Mouse (Mus musculus): Measurements from ENCODE around the gene Sh3bp4. TPM values are rescaled to one million over a fixed set of nuclear protein-coding genes. Genes with fewer than 3 reads are reported as not detected.

The Sh3bp4 gene
- polyA plus RNA-seq, 1 experiment, result 8.6 TPM

DNA sequence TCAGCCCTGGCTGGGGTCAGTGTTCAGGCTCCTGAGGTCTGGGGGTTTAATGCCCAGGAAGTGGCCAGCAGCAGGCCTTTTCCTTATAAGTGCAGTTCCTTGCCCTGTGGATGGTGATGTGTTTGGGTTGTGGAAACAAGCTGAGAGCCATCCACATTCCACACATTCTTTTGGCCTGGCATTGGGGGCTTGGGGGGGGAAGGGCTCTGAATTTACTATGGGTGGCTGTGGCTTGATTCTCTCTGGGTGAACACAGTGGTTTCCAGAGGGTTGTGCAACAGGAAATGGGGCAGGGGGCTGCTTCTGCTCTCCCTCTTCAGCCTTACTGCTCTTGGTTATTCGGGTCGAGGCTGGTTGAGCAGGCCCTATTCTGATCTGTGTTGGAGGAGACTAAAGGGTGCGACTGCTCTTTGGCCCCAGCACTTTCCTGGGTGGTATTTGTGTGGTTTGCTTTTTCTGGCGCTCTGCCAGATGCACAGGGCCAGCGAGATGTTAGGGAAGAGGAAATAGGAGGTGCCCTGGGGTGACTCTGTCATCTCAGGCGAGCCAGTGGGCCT, 38.2 kb downstream of the Sh3bp4 start:
- WGBS, result 41% methylated on average over 6 of the region's 6 CpGs
- DNase-seq, result no peak
- Histone ChIP-seq H3K27me3 (ENCODE audit: control insufficient read depth, insufficient read depth, low read length) (no peaks in the 10 kb centered on the region), H3K4me1 (ENCODE audit: control insufficient read depth, insufficient read depth, low read length) (peaks cover 2% of the 10 kb centered on the region; the same call in 1 of the 2 replicates), H3K27ac (ENCODE audit: insufficient read depth, low read length) (no peak overlapping the region), H3K4me3 (replicated peaks; ENCODE audit: insufficient read depth, low read depth, low read length) (no peak overlapping the region)
- TF ChIP-seq CTCF (IDR thresholded peaks at IDR 0.05; ENCODE audit: borderline replicate concordance, insufficient read depth, low read depth, low read length) (no peak), POLR2A (IDR thresholded peaks at IDR 0.05; ENCODE audit: borderline replicate concordance, insufficient read depth, low read length) (no peak)

GRCm38 (mm10) chr1:89109767-89110166, 39.6 kb downstream of the Sh3bp4 start:
- DNase-seq, result no peak
- 92% methylated on average over 7 of the region's 7 CpGs for WGBS
- Histone ChIP-seq H3K4me1 (ENCODE audit: control insufficient read depth, insufficient read depth, low read length) (no peaks in the 10 kb centered on the region), H3K27me3 (ENCODE audit: control insufficient read depth, insufficient read depth, low read length) (no peaks in the 10 kb centered on the region), H3K4me3 (replicated peaks; ENCODE audit: insufficient read depth, low read depth, low read length) (no peak overlapping the region), H3K27ac (ENCODE audit: insufficient read depth, low read length) (no peak overlapping the region)
- TF ChIP-seq POLR2A (IDR thresholded peaks at IDR 0.05; ENCODE audit: borderline replicate concordance, insufficient read depth, low read length) (no peak), CTCF (IDR thresholded peaks at IDR 0.05; ENCODE audit: borderline replicate concordance, insufficient read depth, low read depth, low read length) (no peak)

- whole genome bisulfite sequencing, result 70% methylated on average over 6 of the region's 6 CpGs
- Histone ChIP-seq H3K4me1 (ENCODE audit: control insufficient read depth, insufficient read depth, low read length) (no peaks in the 10 kb centered on the region), H3K27me3 (ENCODE audit: control insufficient read depth, insufficient read depth, low read length) (no peaks in the 10 kb centered on the region), H3K27ac (ENCODE audit: insufficient read depth, low read length) (no peak overlapping the region), H3K4me3 (replicated peaks; ENCODE audit: insufficient read depth, low read depth, low read length) (no peak overlapping the region)
- DNase-seq, result no peak
- no peak for TF ChIP-seq CTCF (IDR thresholded peaks at IDR 0.05; ENCODE audit: borderline replicate concordance, insufficient read depth, low read depth, low read length)
These were observed 40.7 kb downstream of the Sh3bp4 start for GRCm38 (mm10) chr1:89110767-89111534.

- 48% methylated on average over 1 of the region's 1 CpGs for WGBS
- H3K27me3 ChIP-seq (ENCODE audit: control insufficient read depth, insufficient read depth, low read length), result no peaks in the 10 kb centered on the region
These were observed 42.3 kb downstream of the Sh3bp4 start for GRCm38 (mm10) chr1:89112544-89112943.

GRCm38 (mm10) chr1:89113731-89114130, 43.5 kb downstream of the Sh3bp4 start:
- peaks cover 4% of the 10 kb centered on the region for H3K4me1 ChIP-seq (ENCODE audit: control insufficient read depth, insufficient read depth, low read length)
- WGBS, result 87% methylated on average over 3 of the region's 3 CpGs

More at GRCm38 (mm10) chr1:89112544-89112943, 42.3 kb downstream of the Sh3bp4 start:
- H3K27ac ChIP-seq (ENCODE audit: insufficient read depth, low read length), result no peak overlapping the region
- no peak for DNase-seq
- peaks cover 4% of the 10 kb centered on the region for H3K4me1 ChIP-seq (ENCODE audit: control insufficient read depth, insufficient read depth, low read length)
- H3K4me3 ChIP-seq (replicated peaks; ENCODE audit: insufficient read depth, low read depth, low read length), result no peak overlapping the region
- no peak for TF ChIP-seq POLR2A (IDR thresholded peaks at IDR 0.05; ENCODE audit: borderline replicate concordance, insufficient read depth, low read length)
- no peak for TF ChIP-seq CTCF (IDR thresholded peaks at IDR 0.05; ENCODE audit: borderline replicate concordance, insufficient read depth, low read depth, low read length)

DNA sequence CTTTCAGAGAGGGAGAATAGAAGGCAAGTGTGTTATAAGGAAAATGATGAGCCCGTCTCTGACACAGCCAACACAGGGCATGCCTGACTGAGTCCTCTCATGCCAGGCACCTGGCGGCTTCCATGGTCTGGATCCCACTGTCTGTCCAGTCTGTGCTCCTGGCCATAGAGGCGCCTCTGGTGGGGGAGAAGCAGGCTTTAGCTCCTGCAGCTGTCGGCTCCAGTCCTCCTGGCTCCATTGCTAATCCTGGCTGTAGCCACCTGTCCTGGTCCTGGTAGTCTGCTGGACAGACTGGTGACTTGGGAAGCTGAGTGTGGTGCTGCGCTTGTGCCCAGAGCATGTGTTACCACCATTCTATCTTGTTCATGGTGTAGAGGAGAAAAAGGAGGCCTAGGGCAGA, 46.8 kb downstream of the Sh3bp4 start:
- Histone ChIP-seq H3K4me1 (ENCODE audit: control insufficient read depth, insufficient read depth, low read length) (peaks cover 4% of the 10 kb centered on the region), H3K27ac (ENCODE audit: insufficient read depth, low read length) (no peak overlapping the region), H3K27me3 (ENCODE audit: control insufficient read depth, insufficient read depth, low read length) (no peaks in the 10 kb centered on the region), H3K4me3 (replicated peaks; ENCODE audit: insufficient read depth, low read depth, low read length) (no peak overlapping the region)
- no peak for DNase-seq
- 30% methylated on average over 5 of the region's 5 CpGs for WGBS
- TF ChIP-seq CTCF (IDR thresholded peaks at IDR 0.05; ENCODE audit: borderline replicate concordance, insufficient read depth, low read depth, low read length) (no peak), POLR2A (IDR thresholded peaks at IDR 0.05; ENCODE audit: borderline replicate concordance, insufficient read depth, low read length) (no peak)

More at GRCm38 (mm10) chr1:89113731-89114130, 43.5 kb downstream of the Sh3bp4 start:
- no peak overlapping the region for H3K27ac ChIP-seq (ENCODE audit: insufficient read depth, low read length)
- DNase-seq, result no peak
- H3K4me3 ChIP-seq (replicated peaks; ENCODE audit: insufficient read depth, low read depth, low read length), result no peak overlapping the region
- TF ChIP-seq CTCF (IDR thresholded peaks at IDR 0.05; ENCODE audit: borderline replicate concordance, insufficient read depth, low read depth, low read length) (no peak), POLR2A (IDR thresholded peaks at IDR 0.05; ENCODE audit: borderline replicate concordance, insufficient read depth, low read length) (no peak)
- no peaks in the 10 kb centered on the region for H3K27me3 ChIP-seq (ENCODE audit: control insufficient read depth, insufficient read depth, low read length)

GRCm38 (mm10) chr1:89118076-89118475, 47.9 kb downstream of the Sh3bp4 start:
- no peaks in the 10 kb centered on the region for H3K27me3 ChIP-seq (ENCODE audit: control insufficient read depth, insufficient read depth, low read length)
- WGBS, result 89% methylated on average over 3 of the region's 3 CpGs
- TF ChIP-seq POLR2A (IDR thresholded peaks at IDR 0.05; ENCODE audit: borderline replicate concordance, insufficient read depth, low read length) (no peak), CTCF (IDR thresholded peaks at IDR 0.05; ENCODE audit: borderline replicate concordance, insufficient read depth, low read depth, low read length) (no peak)

GRCm38 (mm10) chr1:89118836-89119235, 48.6 kb downstream of the Sh3bp4 start:
- Histone ChIP-seq H3K4me1 (ENCODE audit: control insufficient read depth, insufficient read depth, low read length) (peaks cover 4% of the 10 kb centered on the region), H3K27me3 (ENCODE audit: control insufficient read depth, insufficient read depth, low read length) (no peaks in the 10 kb centered on the region), H3K27ac (ENCODE audit: insufficient read depth, low read length) (no peak overlapping the region), H3K4me3 (replicated peaks; ENCODE audit: insufficient read depth, low read depth, low read length) (no peak overlapping the region)
- 92% methylated on average over 5 of the region's 5 CpGs for WGBS
- TF ChIP-seq CTCF (IDR thresholded peaks at IDR 0.05; ENCODE audit: borderline replicate concordance, insufficient read depth, low read depth, low read length) (no peak), POLR2A (IDR thresholded peaks at IDR 0.05; ENCODE audit: borderline replicate concordance, insufficient read depth, low read length) (no peak)
- no peak for DNase-seq

More at GRCm38 (mm10) chr1:89118076-89118475, 47.9 kb downstream of the Sh3bp4 start:
- H3K27ac ChIP-seq (ENCODE audit: insufficient read depth, low read length), result no peak overlapping the region
- DNase-seq, result no peak
- peaks cover 4% of the 10 kb centered on the region for H3K4me1 ChIP-seq (ENCODE audit: control insufficient read depth, insufficient read depth, low read length)
- H3K4me3 ChIP-seq (replicated peaks; ENCODE audit: insufficient read depth, low read depth, low read length), result no peak overlapping the region
